Mouse (Mus musculus) C2C12 (cell line): Measurements from ENCODE around the gene Btn1a1.

Experiments used
- CTCF ChIP-seq: IDR thresholded peaks from one replicate; pipeline ENCODE4 v1.5.1; 2011; ENCODE audit not compliant: control insufficient read depth, insufficient read depth, insufficient read length
- MAX ChIP-seq: IDR thresholded peaks from one replicate; pipeline ENCODE4 v1.6.1; 2011; ENCODE audit warnings: mild to moderate bottlenecking, control low read depth
- USF1 ChIP-seq: IDR thresholded peaks from one replicate; pipeline ENCODE4 v1.6.1; 2011; ENCODE audit warnings: low read depth, mild to moderate bottlenecking, control low read depth, moderate library complexity

- TF ChIP-seq CTCF (no peak), USF1 (no peak), MAX (no peak)
Measured at GRCm38 (mm10) chr13:23466911-23467310, 1.2 kb upstream of the Btn1a1 start.
